Mouse (Mus musculus) layer of hippocampus, postnatal 10 days (tissue): ENCODE measurements at regions not wholly inside any gene's neighbourhood (a gene's known extent, or its start where the extent isn't known, plus 50 kb on each side); places are given as distances from the start of the nearest gene placed in this dataset.

ENCODE experiments used
- DNase-seq, 2 experiments: peaks; one replicate each; pipeline ENCODE4 v3.0.0; 2021; ENCODE audit warnings: low spot score in 2 of 2

DNA sequence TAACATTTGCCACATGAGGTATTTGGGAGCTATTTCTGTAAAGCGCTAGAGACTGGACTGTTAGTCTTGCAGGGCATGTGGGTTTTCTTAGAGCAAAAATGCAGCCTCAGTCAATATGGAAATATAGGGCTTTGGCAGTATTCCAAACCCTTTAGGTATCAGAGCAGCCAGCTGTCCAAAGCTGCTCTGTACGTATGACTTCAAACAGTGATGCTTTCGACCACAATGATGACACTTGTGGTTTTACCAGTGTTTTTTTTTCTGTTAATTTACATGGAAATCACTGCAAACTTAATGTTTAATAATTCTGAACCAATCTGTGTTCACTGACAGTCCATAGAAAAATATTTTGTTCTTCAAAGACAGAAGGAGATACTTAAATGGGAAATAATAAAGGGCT, 743.0 kb downstream of the Brinp3 start:
- no peak for DNase-seq

DNA sequence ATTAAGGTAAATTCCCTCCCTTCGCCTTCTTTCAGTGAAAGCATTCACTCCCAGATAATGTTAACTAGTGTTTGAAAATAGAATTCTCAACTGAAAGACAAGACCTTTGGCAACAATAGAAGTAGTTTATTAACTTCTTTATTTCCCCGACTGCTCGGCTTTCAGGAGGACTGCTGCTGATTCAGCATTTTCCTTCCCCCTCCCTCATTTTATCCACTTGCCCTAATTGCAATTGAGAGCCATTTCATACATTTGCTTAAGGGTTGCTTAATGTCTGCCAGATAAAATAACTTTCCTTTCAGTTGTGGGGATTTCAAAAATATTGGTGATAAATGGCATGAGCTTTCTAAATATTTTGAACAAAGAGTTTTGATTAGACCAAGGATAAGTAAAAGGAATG, 744.5 kb downstream of the Brinp3 start:
- DNase-seq: no peak

DNA sequence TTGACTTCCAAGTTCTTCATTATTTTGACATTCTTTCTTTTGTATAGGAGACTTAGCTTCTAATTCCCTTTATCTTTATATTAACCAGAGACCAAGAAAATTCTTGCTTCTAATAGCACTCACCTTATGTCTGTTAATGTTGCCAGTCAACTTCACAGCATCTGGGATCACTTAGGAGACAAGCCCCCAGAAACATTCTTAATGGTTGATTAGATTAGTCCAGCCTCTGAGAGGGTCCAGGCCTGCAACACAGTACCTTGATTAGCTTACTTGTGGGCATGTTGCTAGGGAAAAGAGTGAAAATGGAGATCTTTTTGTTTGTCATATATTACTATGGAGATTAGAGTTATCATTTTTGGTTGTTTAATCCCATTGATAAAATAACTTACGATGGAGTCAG, 778.8 kb downstream of the Brinp3 start:
- DNase-seq: no peak

DNA sequence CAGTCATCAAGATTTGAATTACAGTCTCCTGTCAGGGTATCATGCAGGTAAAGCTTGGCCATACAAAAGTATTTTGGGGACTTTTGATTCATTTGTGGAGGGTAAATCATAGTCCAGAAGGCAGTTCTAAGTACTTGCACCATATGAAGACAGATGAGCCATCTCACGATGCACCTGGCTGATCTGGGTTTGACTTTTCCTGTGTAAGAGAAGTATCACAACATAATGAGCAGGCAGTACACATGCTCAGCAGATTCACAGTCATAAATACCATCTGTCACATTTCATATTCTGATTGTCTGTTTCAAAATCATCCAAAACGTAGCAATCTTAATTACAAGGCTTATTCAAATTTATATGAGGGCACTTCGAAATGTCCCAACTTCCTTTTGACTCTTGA, 796.6 kb downstream of the Brinp3 start:
- no peak for DNase-seq

DNA sequence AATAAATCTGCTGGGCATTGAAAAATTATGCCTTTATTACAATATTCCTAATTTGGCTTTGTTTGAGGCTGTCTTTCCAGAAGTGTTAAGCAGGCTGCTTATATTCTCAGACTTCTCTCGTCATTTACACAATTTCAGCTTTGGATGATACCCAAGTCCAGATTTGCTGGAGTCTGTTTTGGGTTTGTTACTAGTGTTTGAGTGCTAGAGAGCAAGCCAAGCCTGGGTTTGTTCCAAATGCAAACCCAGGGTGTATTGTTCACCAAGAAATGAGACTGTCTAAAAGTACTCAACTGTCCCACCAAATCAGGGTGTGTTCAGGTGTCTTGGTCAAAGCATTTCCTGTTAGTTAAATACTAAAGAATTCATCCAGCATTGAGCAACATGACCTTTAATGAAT, 814.7 kb downstream of the Brinp3 start:
- DNase-seq: peak; percentile 29 to 46

DNA sequence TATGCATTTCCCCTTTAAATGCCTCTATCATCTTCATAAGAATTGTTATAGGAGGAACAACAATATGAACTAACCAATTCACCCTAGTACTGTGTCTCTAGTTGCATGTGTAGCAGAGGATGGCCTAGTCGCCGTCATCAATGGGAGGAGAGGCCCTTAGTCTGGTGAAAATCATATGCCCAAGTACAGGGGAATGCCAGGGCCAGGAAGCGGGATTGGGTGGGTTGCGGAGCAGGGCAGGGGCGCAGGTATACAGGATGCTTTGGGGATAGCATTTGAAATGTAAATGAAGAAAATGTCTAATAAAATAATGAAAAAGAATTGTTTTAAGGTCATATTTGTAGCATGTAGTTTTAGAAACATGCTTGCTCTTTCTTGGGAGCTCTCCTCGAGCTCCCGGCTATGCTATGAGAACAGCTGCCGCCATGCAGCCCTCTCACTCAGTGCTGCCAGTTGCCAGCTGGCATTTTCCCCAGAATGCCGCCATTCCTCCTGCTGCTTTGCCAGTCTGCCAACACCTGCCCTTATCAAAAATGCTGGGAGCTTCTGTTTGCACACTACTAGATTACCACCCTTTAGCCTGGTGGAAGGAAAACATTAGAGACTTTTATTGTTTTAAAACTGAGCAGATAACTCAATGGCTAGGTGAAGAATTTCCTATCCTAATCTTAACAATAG, 848.9 kb downstream of the Brinp3 start:
- peak; percentile 78 to 84 for DNase-seq

DNA sequence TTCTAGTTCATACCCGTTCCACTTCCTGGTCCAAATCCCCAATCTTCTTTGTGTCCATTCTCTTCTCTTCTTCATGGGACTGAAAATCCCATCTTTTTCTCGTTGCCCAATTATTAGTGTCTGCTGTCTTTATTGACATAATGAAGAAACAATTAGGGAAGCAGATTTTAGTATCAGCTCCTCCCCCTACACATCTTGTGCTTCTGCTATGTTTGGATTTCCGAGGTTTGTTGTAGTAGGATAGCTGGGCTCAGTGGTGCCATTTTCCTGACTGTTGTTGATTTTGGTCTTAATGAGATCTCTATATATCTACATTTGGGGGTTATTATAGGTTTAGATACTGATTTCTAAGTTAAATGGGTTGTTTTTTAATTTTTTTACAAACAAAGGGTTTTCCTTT, 849.5 kb downstream of the Brinp3 start:
- no peak for DNase-seq
